Mouse (Mus musculus): ENCODE measurements around the gene Plekhg2. TPM values are rescaled to one million over a fixed set of nuclear protein-coding genes. Genes with fewer than 3 reads are reported as not detected.

Plekhg2 gene
- total RNA-seq, 2 experiments from 2014 or later = 6.2 to 8.9 TPM

DNA sequence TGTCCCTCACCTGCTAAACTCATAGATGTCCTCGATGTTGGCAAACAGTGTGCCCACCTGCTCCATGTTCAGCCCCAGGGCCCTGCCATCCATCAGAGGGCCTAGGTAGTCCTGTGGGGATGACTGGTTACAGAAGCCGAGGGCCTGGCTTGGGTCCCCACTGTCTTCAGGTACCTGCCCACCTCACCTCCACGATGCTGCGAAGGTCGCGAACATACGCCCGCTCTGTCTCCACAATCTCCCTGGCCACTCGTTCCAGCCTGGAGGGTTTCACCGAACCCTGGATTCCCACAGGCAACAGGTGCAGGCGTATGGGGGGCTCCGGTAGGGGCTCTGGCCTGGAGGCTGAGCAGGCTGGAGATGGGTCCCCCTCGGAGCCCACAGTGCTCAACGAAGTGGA lies 2.3 kb downstream of the Plekhg2 start:
- DNase-seq (ENCODE audit: extremely low spot score in 1 of 2, low spot score in 1 of 2) = no peak

DNA sequence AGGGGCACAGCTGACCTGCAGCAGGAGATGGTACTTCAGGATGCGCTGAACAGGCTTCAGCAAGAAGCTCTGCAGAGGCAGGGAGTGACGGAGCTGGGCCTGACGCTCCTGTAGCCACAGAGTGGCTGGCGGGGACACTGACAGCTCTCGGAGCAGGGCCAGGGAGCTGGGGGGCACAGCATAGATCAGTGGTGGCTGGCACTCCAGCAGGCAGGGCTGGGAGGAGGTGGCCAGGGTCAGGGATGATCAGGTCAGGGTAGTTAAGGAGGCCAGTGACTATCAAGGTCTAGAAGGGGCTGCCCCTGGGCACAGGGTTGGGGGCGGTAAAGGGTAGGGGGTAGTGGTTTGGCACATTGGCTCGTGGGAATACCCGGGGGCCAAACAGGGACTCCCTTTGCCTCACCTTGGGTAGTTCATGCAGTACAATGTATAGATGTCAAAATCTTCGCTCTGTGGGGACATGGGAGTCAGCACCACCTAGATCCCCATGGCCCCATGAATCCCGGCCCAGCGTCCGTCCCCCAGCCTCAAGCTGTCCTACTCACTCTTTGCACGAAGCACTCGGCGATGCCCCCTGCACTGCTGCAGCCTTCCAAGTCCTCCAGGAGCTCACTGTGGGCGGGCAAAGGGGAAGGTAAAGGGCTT lies 4.0 kb downstream of the Plekhg2 start:
- DNase-seq (ENCODE audit: extremely low spot score in 1 of 2, low spot score in 1 of 2) = no peak

DNA sequence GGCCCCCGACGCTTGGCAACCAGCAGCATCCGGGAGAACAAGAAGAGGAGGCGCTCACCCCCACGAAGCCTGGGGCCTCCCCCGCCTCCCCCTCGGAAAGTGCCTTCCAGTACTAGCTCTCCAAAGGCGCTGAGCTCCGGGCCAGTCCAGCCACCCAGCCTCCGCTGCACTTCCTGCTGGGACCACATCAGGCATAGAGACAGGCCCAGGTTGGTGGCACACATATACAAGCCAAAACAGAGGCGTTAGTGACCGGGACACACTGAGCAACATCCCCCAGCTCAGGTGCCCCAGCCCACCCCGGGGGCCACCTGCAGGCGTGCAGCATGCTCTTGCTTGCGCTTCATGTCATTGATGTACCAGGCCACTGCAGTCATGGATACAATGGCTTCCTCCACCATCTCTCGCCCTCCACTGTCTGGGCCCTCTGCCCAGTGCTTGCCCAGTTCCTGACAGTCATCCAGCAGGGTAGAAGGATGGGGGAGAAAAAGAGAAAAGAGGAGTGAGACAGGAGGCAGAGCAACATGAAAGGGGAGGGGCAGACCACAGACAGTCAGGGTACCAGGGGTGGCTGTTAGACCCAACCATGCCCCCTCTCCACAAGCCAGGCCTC lies 4.6 kb downstream of the Plekhg2 start:
- no peak for DNase-seq (ENCODE audit: extremely low spot score in 1 of 2, low spot score in 1 of 2)

DNA sequence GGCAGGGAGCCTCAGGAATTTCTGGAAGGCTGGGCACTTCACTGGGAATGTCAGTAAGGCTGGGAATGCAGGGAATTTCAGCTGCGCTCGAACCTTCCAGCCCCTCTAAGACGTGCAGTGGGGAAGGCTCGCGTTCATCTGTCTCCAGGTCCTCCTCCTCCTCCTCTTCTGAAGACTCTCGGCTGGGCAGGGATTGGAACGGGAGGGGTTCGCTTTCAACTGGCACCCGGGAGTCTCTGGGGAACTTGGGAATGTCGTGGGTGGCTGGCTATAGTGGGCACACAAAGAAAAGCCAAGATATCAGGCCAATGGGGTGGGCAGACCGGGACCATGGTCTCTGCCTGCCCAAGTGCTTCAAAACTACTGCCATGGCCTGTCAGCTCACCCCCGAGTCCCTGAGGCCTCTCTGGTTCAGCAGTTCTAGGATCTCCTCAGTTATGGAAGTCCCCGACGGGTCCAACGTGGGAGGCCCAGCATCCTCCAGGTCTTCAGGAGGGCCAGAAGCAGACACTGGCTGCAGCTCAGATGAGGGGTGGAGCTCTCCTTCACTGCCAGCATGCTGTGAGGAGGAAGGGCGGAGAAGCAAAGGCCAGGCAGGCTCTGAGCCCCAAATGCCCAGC lies 9.8 kb downstream of the Plekhg2 start:
- no peak for DNase-seq (ENCODE audit: extremely low spot score in 1 of 2, low spot score in 1 of 2)

DNA sequence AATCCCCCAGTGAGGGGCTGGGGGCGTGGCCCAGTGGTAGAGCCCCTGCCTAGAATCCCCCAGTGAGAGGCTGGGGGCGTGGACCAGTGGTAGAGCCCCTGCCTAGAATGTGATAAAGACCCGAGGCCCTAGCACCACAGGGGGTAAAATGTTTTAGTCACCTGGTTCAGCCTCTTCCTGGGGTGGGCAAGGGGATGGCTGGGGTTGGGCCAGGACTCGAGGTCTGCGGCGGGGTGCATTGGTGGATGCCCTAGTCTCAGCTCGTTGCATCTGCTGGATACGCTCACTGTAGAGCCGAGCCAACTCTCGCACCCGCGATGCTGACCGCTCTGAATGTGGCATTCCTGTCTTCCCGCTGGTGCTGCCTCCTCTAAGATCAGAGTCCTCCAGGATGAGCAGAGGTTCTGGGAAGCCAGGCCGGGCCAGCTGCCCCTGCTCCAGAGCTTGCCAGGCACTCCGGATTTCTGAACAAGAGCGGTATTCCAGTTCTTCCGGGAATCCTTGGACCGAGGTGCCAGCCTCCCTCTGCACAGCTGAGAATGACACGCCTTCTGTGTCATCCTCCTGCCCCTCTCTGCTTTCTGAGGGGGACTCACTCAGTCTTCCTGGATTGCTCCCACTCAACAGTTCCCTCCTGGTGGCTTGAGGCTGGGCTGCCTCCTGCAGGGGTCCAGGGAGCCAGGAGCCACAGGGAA lies 10.6 kb downstream of the Plekhg2 start:
- no peak for DNase-seq (ENCODE audit: extremely low spot score in 1 of 2, low spot score in 1 of 2)

DNA sequence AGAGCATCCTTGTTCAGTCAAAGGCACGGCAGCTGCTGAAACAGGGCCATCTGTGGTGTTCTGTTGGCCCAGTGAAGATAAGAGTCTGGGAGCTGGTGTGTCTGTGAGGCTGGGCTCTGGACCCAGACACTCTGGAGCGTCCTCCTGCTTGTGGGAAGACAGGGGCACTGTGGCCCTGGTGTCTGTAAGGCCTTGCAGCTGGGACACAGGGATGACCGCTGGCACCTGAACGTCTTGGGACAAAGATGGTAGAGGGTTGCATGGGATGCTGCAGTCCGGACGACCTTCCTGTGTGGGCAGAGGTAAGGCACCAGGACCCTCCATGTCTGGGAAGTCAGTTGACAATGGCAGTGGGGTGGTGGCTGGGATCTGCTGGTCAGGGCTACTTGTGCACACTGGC lies 12.1 kb downstream of the Plekhg2 start:
- DNase-seq (ENCODE audit: extremely low spot score in 1 of 2, low spot score in 1 of 2) = no peak

DNA sequence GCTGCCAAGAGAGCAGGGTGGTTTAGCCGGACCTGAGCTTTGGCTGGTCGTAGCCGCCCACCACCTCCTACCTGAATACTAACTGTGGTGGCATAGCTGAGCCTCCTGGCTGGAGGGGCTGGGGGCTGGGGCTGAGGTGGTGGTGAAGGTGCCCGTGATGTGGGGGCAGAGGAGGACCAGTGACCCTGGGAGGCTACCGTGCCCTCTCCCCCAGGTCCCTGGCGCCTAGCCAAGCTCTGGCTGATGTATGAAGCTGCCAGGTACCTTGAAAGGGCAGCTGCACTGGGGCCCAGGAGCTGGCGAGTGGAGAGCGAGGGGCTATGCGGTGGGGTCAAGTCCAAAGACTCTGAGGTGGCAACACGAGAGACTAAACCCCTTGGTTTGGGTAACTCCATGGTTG lies 12.5 kb downstream of the Plekhg2 start:
- no peak for DNase-seq (ENCODE audit: extremely low spot score in 1 of 2, low spot score in 1 of 2)

DNA sequence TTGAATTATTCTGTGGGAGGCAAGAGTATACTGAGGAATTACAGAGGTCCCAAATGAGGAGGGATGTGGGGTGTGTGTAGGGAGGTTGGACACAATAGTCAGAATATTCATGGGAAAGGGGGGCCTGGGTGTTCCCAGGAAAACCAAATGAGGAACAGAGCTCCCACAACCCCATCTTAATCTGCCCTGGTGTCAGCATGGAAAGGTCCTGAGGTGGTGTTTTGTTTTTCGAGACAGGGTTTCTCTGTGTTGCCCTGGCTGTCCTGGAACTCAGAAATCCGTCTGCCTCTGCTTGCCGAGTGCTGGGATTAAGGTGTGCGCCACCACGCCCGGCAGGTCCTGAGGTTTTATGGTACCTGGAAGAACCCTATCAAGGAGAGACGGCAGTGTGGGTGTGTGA lies 14.0 kb downstream of the Plekhg2 start:
- DNase-seq (ENCODE audit: extremely low spot score in 1 of 2, low spot score in 1 of 2) = no peak

GRCm38 (mm10) chr7:28357984-28358383 lies 14.4 kb downstream of the Plekhg2 start:
- no peak for DNase-seq (ENCODE audit: extremely low spot score in 1 of 2, low spot score in 1 of 2)

- no peak for DNase-seq (ENCODE audit: extremely low spot score in 1 of 2, low spot score in 1 of 2)
Observed at GRCm38 (mm10) chr7:28356981-28357380, 15.4 kb downstream of the Plekhg2 start.

DNA sequence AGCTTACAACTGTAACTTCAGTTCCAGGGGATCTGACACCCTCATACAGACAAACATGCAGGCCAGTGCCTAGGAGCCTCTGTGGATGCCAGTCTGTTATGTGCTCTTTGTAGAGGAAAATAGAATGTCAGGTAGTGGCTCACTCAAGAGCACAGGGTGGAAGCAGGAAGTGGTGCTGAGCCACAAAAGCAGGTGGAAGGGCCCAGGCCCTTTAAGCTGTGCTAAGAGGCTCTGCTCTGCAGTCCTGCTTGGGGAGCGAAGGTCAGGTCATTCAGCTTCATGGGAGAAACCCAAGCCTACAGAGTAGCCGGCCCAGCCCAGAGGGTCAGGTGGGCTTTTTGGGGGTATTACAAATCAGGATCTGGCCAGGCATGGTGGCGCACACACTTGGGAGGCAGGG lies 17.2 kb downstream of the Plekhg2 start:
- no peak for DNase-seq (ENCODE audit: extremely low spot score in 1 of 2, low spot score in 1 of 2)

DNA sequence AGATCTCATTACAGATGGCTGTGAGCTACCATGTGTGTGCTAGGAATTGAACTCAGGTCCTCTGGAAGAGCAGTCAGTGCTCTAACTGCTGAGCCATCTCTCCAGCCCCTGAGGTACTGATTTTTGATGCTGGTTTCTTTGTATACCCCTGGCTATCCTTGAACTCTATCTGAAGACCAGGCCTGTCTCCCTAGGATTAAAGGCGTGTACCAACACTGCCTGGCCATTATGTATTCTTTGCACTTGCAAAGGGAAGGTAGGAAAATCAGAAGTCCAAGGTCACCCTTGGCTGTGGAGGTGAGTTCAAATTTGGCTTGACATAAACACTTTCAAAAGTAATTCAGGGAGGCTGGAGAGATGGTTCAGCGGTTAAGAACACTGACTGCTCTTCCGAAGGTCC lies 17.8 kb downstream of the Plekhg2 start:
- DNase-seq (ENCODE audit: extremely low spot score in 1 of 2, low spot score in 1 of 2) = no peak

- DNase-seq (ENCODE audit: extremely low spot score in 1 of 2, low spot score in 1 of 2) = no peak
Observed at GRCm38 (mm10) chr7:28354113-28354581, 18.3 kb downstream of the Plekhg2 start.

- no peak for DNase-seq (ENCODE audit: extremely low spot score in 1 of 2, low spot score in 1 of 2)
Observed at GRCm38 (mm10) chr7:28353267-28353666, 19.1 kb downstream of the Plekhg2 start.

DNA sequence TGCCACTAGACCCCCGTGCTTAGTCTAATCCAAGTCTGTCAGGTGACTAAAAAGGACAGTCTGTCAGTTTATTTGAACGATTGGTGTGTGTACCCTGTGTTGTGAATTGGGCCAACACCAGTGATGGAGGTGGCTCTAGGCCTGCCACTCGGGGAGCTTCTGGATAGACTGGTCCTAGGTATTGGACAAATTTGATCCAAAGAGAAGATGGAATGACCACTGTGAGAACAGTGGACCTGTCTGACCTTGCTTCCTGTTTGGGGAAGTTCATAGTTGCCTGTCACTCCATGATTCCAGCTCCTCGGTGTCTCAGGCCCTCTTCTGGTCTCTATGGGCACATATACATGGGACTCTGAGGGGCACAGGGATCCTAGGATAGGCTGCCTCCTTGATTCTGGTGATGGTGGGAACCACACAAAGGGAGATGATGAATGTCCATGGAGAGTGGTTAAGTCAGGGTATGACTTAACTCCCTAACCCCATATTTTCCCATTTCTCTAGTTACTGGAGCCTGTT lies 20.7 kb downstream of the Plekhg2 start:
- no peak for DNase-seq (ENCODE audit: extremely low spot score in 1 of 2, low spot score in 1 of 2)

DNA sequence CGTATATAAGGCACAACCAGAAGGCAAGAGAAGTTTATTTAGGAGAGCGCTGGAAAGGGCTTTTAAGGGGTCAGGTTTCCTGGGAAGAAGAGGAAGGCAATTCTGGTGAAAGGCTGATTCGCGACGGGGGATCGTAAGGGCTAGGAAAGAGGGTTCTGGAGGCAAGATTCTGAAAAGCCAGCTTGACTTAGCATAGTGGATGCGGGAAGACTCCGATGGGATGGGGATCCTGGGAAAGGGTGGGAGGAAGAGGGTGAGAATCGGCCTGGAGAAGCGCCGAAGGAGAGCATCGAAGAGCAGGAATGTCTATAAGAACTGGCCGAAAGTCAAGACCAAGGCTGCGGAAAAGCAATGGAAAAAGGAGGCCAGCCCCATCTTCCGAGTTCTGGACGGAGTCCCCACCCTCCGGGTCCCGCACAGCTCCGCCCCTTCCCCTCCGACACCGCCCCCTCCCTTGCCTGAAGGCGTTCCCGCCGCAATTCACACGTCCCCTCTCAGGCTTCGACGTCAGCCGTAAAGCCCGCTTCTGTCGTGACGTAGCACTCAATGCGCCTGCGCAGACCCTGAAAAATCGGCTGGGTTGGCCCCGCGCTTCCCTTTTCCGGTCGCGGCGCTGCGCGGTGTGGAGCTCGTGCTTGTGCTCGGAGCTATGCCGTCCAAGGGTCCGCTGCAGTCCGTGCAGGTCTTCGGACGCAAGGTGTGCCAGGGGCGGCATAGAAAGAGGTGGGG lies 22.1 kb downstream of the Plekhg2 start, which contains the start of gene Rps16:
Gene Rps16, plus strand, starts transcription at position 498 of the 729 bp plus-strand sequence.
- DNase-seq (ENCODE audit: extremely low spot score in 1 of 2, low spot score in 1 of 2) = peak; percentile 97 to 98

DNA sequence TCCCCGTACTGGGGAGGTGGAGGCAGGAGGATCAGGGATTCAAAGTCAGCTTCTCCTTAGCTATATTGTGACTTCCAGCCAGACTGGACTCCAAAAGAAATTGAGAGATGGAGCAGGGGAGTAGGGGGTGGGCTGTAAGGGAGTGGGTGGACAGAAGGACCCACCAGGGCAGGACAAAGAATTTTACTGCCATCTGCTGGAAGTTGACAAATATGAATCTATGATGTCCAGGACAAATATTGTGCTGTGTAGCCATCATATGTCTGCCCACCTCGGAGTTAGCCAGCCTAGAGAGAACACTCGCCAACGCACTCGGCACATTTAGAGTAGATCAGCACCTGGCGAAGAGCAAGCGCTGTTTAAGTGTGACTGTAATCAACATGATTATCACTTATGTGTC lies 23.8 kb downstream of the Plekhg2 start:
- no peak for DNase-seq (ENCODE audit: extremely low spot score in 1 of 2, low spot score in 1 of 2)

GRCm38 (mm10) chr7:28347746-28348145 lies 24.7 kb downstream of the Plekhg2 start:
- no peak for DNase-seq (ENCODE audit: extremely low spot score in 1 of 2, low spot score in 1 of 2)

- peak in 1 of 2 experiments; percentile 80 for DNase-seq (ENCODE audit: extremely low spot score in 1 of 2, low spot score in 1 of 2)
Observed at GRCm38 (mm10) chr7:28344637-28345036, 27.8 kb downstream of the Plekhg2 start.

GRCm38 (mm10) chr7:28341381-28341780 lies 31.0 kb downstream of the Plekhg2 start:
- DNase-seq (ENCODE audit: extremely low spot score in 1 of 2, low spot score in 1 of 2) = no peak

Data from layer of hippocampus, postnatal 25 days (tissue).